Mouse (Mus musculus) embryonic facial prominence, embryonic 11.5 days (tissue): ENCODE measurements at regions not wholly inside any gene's neighbourhood (a gene's known extent, or its start where the extent isn't known, plus 50 kb on each side); places are given as distances from the start of the nearest gene placed in this dataset.

Source experiments
- ATAC-seq: fragments of 200-750 bp; cut with Nextera tagmentation; replicated peaks from 2 replicates; pipeline ENCODE4 v1.8.0; 2017; ENCODE audit warnings: low read depth; ENCODE audit not compliant: insufficient number of reproducible peaks, low FRiP score, low TSS enrichment
- DNase-seq: peaks from one replicate; pipeline ENCODE4 v3.0.0-alpha.2; 2015; ENCODE audit warnings: low spot score
- H3K27ac ChIP-seq: fragments of 300-500 bp; sonication (generic); replicated peaks from 2 replicates; pipeline ENCODE4 v1.5.1; 2014; ENCODE audit warnings: mild to moderate bottlenecking, low read depth, low read length, control low read depth
- H3K27me3 ChIP-seq: fragments of 300-500 bp; sonication (generic); 2 replicates; pipeline ENCODE4 v1.6.1; 2014; ENCODE audit warnings: mild to moderate bottlenecking, low read length, moderate library complexity, mixed read lengths; ENCODE audit not compliant: control insufficient read depth, insufficient read depth
- H3K36me3 ChIP-seq: fragments of 300-500 bp; sonication (generic); replicated peaks from 2 replicates; pipeline ENCODE4 v1.6.1; 2014; ENCODE audit warnings: low read depth, mild to moderate bottlenecking, low read length, moderate library complexity, mixed read lengths; ENCODE audit not compliant: control insufficient read depth, insufficient read depth
- H3K4me1 ChIP-seq: fragments of 300-500 bp; sonication (generic); 2 replicates; pipeline ENCODE4 v1.6.1; 2014; ENCODE audit warnings: low read length, mixed read lengths; ENCODE audit not compliant: control insufficient read depth, insufficient read depth
- H3K4me2 ChIP-seq: fragments of 300-500 bp; sonication (generic); 2 replicates; pipeline ENCODE4 v1.6.1; 2014; ENCODE audit warnings: low read depth, mild to moderate bottlenecking, control low read depth, low read length, moderate library complexity
- H3K4me3 ChIP-seq: fragments of 300-500 bp; sonication (generic); 2 replicates; pipeline ENCODE4 v1.5.1; 2014; ENCODE audit warnings: low read depth, low read length, control low read depth
- H3K9ac ChIP-seq: fragments of 300-500 bp; sonication (generic); replicated peaks from 2 replicates; pipeline ENCODE4 v1.6.1; 2014; ENCODE audit warnings: mild to moderate bottlenecking, control low read depth, low read length
- H3K9me3 ChIP-seq: fragments of 300-500 bp; sonication (generic); replicated peaks from 2 replicates; pipeline ENCODE4 v1.6.1; 2016; ENCODE audit warnings: mild to moderate bottlenecking, low read length, inconsistent platforms, mixed read lengths; ENCODE audit not compliant: control insufficient read depth
- WGBS: fragments of 180-500 bp; shearing (Covaris S2); extraction: QIAGEN DNeasy Blood & Tissue Kit; methylation state at CpG from one replicate; pipeline ENCODE4 v1.1.7; 2014; 5-methylcytosine and 5-hydroxymethylcytosine counted together

DNA sequence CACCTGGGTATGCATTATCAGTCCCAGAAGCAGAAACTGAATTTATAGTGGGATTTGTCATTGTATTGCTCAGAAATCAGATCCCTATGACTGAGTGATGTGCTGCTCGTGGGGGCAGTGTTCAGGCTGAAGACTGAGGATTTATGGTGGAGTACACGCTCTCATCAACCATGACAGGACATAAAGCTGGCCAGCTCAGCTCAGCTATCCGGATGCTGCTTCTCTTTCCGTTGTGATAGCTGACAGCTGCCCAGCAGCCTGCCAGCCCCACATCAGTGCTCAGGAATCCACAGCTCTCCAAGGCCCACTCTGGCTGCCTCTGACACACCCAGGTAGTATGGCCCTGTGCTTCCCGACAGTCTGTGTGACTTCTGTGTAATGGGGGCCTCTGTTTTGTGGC, 130.4 kb upstream of the Gadl1 start:
- H3K27me3 ChIP-seq, result no peaks in the 10 kb centered on the region
- H3K9me3 ChIP-seq, result no peaks in the 10 kb centered on the region
- H3K4me2 ChIP-seq, result no peak overlapping the region
- DNase-seq (no peak), ATAC-seq (no peak)
- no peak overlapping the region for H3K27ac ChIP-seq
- no peaks in the 10 kb centered on the region for H3K36me3 ChIP-seq
- H3K4me3 ChIP-seq, result no peak overlapping the region
- 76% methylated on average over 5 of the region's 5 CpGs for WGBS
- H3K4me1 ChIP-seq, result no peaks in the 10 kb centered on the region
- no peak overlapping the region for H3K9ac ChIP-seq

- Histone ChIP-seq H3K4me3 (no peak overlapping the region), H3K27ac (no peak overlapping the region), H3K36me3 (no peaks in the 10 kb centered on the region), H3K9ac (no peak overlapping the region), H3K4me1 (no peaks in the 10 kb centered on the region), H3K9me3 (no peaks in the 10 kb centered on the region), H3K27me3 (no peaks in the 10 kb centered on the region), H3K4me2 (no peak overlapping the region)
- DNase-seq (no peak), ATAC-seq (no peak)
- WGBS, result 92% methylated on average over 3 of the region's 3 CpGs
These were observed 109.9 kb upstream of the Gadl1 start for GRCm38 (mm10) chr9:115799330-115799729.

DNA sequence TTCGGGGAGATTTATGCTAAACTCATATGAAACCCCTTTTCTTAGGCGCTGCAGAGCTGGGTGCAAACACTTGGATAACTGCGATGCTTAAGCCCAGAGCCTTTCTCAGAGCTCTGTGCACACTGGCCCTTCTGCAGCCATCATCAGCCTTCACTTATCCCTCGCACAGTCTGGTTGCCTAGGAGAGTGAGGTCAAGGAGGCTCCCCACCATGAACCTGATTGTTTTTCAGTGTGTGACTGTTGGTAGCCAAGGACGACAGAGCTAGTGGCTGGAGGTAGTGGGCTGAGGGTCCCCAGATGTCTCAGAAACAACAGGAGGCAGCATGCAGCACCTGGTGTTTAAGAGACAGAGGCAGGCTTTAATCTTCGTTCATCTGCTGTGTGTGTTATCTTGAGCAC, 108.6 kb upstream of the Gadl1 start:
- Histone ChIP-seq H3K9me3 (no peaks in the 10 kb centered on the region), H3K27me3 (no peaks in the 10 kb centered on the region), H3K4me3 (no peak overlapping the region), H3K4me1 (no peaks in the 10 kb centered on the region), H3K27ac (no peak overlapping the region), H3K9ac (no peak overlapping the region), H3K4me2 (no peak overlapping the region), H3K36me3 (no peaks in the 10 kb centered on the region)
- WGBS, result 54% methylated on average over 6 of the region's 6 CpGs
- ATAC-seq, result no peak
- DNase-seq, result no peak

DNA sequence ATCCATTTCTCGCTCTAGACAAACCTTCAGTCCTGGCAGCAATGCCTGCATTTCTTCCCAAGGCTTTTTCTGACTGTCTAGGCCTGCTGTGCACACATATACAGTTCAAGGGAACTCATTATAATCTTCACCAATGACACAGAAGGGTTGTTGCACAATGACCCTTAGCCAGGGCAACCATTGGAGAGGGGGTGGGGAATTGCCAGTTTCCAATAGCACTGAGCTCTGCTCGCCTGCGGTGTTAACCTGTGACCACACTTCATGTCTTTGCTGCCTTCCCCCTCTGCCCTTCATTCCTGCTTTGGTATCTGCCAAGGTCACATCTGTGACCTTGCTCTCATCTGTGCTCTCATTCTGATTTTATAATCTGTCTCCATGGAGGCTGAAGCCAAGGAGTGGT, 106.2 kb upstream of the Gadl1 start:
- H3K27ac ChIP-seq, result no peak overlapping the region
- DNase-seq (no peak), ATAC-seq (no peak)
- no peak overlapping the region for H3K4me3 ChIP-seq
- no peak overlapping the region for H3K4me2 ChIP-seq
- H3K4me1 ChIP-seq, result no peaks in the 10 kb centered on the region
- H3K27me3 ChIP-seq, result no peaks in the 10 kb centered on the region
- H3K9me3 ChIP-seq, result no peaks in the 10 kb centered on the region
- H3K9ac ChIP-seq, result no peak overlapping the region
- no peaks in the 10 kb centered on the region for H3K36me3 ChIP-seq
- 76% methylated on average over 3 of the region's 3 CpGs for WGBS

DNA sequence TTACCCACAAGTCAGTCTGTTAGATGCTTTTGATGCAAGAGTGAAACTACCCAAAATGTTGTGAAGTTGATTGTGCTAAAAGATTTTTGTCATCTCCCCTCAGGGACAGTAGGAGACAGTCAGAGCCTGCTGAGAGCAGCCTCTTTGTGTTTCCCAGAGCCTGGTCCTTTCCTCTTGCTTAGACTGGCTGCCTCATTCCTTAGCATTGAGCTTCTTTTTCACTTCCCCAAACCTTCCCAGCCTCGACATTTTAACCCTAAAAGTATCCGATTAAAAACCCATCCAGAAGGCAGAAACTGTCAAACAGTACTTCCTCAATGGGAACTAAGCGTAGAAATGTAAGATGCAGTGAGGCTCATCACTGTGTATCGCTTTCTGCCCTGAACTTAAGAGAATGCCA, 104.0 kb upstream of the Gadl1 start:
- no peak overlapping the region for H3K27ac ChIP-seq
- H3K27me3 ChIP-seq, result no peaks in the 10 kb centered on the region
- DNase-seq, result no peak
- H3K9ac ChIP-seq, result no peak overlapping the region
- H3K4me2 ChIP-seq, result no peak overlapping the region
- no peak for ATAC-seq
- H3K4me3 ChIP-seq, result no peak overlapping the region
- H3K4me1 ChIP-seq, result no peaks in the 10 kb centered on the region
- no peaks in the 10 kb centered on the region for H3K9me3 ChIP-seq
- 43% methylated on average over 4 of the region's 4 CpGs for WGBS
- H3K36me3 ChIP-seq, result no peaks in the 10 kb centered on the region

- ATAC-seq, result no peak
- Histone ChIP-seq H3K4me3 (no peak overlapping the region), H3K9me3 (no peaks in the 10 kb centered on the region), H3K27me3 (no peaks in the 10 kb centered on the region), H3K4me1 (no peaks in the 10 kb centered on the region), H3K36me3 (no peaks in the 10 kb centered on the region), H3K4me2 (no peak overlapping the region), H3K27ac (no peak overlapping the region), H3K9ac (no peak overlapping the region)
- 74% methylated on average over 10 of the region's 10 CpGs for WGBS
- no peak for DNase-seq
These were observed 103.1 kb upstream of the Gadl1 start for GRCm38 (mm10) chr9:115806018-115806702.

DNA sequence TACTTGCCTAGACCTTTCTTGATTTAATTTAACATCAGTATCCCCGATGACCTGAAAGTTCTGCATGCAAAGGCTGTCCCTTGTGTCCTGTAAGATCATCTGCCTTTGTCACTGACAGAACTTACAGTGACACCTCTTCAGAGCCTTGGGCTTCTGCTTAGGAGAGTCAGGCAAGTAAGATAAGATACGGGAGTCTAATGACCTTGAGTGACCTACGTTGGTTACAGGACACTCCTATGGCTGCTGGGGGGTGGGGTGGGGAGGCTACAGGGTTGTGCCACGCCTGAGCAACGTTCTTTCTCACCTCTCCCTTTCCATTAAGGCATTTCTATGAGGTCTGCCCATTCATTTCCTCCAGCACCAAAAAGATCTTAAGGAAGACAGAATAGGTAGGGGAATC, 69.1 kb upstream of the Gadl1 start:
- Histone ChIP-seq H3K36me3 (no peaks in the 10 kb centered on the region), H3K27ac (no peak overlapping the region), H3K27me3 (no peaks in the 10 kb centered on the region), H3K4me1 (no peaks in the 10 kb centered on the region), H3K4me2 (no peak overlapping the region), H3K9me3 (no peaks in the 10 kb centered on the region), H3K9ac (no peak overlapping the region), H3K4me3 (no peak overlapping the region)
- DNase-seq (no peak), ATAC-seq (no peak)
- 62% methylated on average over 5 of the region's 5 CpGs for WGBS

DNA sequence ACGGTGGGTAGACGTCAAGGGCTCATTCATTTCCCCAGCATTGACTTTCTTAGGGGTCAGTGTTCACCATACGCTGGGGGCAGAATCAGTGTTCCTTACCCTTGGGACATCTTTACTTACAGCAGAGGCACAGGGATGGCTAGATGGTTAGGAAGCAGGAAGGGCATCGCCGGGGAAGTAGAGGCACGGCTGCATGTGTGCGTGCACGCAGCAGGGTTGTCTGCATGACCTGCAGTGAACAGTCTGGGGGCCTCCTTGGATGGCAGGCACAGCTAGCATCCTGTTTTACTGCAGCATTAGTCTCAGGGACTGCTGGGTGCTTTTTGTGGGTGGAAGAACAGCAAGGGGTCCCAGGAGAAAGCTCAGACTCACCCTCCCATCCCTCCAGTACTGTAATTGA, 68.5 kb upstream of the Gadl1 start:
- WGBS, result 70% methylated on average over 8 of the region's 8 CpGs
- Histone ChIP-seq H3K9ac (no peak overlapping the region), H3K9me3 (no peaks in the 10 kb centered on the region), H3K4me1 (no peaks in the 10 kb centered on the region), H3K36me3 (no peaks in the 10 kb centered on the region), H3K27ac (no peak overlapping the region), H3K4me2 (no peak overlapping the region), H3K27me3 (no peaks in the 10 kb centered on the region), H3K4me3 (no peak overlapping the region)
- ATAC-seq (no peak), DNase-seq (no peak)
